Mouse (Mus musculus) spleen, postnatal 36 days (tissue): ENCODE results near the gene Agap1.

Source experiments
- DNase-seq, 2 experiments: peaks; one replicate each; pipeline ENCODE4 v3.0.0; 2022; ENCODE audit warnings: low spot score in 2 of 2, mixed read lengths in 1 of 2

The Agap1 gene

DNA sequence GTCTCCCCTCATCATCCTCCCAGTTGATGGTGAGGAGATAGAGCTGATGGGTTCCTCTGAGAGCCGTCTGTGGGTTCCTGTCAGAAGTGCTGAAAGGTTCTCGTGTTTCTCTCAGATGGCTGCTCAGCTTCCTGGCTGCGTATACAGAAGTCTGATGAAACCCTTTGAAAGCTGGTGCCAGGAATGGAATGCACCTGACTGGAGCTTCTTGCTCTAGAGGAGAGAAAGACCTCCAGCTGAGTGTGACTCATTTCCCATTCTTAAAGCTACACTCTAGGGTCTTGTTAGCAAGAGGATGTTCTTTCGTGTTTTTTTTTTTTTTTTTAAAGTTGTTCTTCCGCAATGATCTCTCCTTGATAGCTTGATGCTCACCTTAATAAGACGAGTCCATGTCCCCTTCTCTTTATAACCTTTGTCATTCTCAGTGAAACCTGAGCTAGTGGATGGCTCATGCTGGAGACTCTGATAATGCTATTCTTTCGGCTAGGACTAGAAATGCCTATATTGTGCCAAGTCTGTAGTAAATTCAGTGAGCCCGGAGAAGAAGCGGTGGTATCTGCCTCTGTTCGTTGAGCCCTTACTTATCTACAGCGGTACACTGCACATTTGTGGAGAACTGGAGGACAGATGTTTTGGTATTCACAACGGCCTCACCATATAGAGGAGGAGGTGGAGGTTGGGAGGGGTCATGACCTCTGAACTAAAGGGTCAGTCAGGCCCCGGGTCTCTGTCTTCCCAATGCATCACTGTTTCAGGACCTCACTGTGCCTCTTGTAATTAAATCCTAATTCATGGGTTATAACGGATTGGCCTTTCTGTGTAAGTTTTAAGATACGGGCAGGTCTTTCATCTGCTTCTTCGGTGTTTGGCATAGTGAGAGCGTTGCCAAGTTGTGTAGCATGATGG is 2.8 kb downstream of the Agap1 start:
- no peak for DNase-seq

DNA sequence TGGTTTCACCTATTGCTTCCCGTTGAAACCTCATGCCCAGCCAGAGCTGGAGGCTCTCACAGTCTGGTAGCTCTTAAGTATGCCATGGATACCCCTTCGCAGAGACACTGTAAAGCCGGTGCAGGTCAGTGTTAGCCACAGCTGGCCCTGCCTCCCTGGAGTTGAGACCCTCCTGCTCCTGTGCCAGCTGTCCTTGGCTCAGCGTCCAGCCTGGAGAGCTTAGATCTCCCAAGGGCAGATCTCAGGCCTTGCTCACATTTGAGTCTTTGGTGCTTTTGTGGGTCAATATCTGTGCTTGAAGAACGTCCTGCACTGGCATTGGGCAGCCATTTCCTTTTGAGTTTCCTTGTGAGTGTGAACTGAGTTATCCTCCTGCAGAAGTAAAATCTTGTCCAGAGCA is 7.3 kb downstream of the Agap1 start:
- DNase-seq: no peak

DNA sequence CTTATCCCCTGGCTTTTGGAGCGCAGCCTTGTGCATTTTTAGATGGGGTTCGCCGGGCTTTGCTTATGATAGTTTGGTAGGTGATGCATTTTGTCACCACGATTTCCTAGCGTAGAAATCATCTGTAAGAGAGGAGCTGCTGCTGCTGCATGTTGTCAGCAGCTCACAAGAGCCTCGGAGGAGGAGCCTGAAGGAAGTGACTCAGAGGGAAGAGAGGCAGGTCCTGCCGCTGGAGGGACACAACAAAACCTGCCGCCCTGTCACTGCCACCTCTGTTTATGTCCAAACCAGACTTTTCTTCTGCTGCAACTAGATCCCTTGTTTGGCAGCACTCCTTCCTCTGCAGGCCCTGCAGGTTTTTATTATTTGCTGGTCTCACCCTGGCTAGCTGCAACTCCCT is 8.5 kb downstream of the Agap1 start:
- no peak for DNase-seq

DNA sequence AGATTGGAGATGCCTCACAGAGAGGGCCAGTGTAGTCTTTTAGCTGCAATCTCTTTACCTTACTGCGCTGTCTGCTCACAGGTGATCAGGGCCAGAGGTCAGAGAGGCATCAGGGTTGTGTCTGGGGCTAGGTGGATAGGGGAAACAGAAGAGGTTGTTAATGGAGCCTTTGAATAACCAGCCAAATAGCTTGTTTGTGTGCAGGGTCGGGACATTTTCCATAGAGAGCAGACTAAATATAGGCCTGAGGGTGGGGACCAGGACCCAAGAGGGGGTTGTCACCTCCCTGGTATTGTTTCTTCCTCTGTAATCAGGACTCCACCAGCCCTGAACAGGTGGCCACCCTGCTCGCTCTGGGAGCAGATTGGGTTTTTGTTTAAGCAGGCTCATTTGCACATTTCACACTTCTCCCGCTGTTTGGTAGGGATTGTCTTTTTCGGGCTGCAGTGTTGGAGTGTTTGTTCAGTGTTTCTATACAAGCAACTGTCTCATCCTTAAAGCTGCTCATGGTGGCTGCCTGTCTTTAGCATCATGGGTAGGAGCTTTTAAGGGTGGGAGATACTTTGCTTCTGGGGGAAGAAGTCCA is 10.9 kb downstream of the Agap1 start:
- DNase-seq: no peak

DNA sequence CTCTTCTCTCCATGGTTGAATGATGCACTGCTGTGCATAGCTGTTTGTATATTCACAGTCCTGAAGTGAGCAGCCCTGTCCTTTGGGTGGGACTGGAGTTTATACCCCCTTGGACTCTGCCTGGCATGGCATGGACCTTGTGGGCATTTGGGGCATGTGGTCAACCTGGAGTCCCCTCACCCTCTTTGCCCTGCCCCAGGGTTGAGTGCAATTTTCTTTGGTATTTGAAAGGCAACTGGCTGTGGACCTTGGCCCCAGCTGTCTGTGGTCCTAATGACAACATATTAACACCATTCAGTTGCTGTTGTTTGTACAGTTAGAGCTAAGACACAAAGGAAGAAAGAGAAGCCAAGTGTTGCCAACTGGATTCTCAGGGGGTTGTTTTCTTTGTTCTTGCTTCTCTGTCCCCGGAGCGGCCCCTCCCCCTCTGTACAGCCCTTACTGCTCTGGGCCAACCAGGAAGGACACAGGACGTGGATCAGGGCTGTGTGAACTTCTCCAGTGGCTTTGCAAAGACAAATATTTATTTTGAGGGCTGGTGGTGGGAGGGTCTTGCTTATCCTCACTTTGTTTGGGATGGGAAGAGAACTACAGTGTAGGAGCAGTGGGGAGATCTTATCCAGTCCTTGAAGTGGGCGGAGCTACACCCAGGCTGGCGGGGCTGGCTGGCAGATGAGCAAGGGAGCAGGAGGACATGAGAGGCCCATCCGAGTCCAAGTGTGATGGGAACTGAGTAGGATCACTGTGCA is 12.9 kb downstream of the Agap1 start:
- DNase-seq: peak in 1 of 2 experiments; percentile 6

DNA sequence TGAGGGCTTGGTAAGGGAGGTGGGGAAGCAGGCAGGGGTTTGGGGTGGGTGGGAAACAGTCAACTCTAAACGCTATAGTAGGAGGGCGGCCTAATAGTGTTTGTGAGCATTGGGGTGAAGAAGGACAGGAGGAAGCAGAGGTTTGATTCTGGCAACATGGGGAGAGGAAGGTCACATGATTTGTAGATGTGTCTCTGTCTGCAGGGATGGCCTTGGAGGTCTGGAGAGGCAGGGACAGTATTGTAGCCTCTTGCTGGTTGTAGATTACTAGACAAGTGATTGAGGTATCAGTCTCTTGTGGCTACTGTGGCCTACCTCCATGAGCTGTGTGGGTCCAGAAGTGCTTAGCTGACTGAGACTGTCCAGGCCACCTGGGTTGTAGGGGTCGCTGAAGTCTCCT is 13.5 kb downstream of the Agap1 start:
- no peak for DNase-seq

DNA sequence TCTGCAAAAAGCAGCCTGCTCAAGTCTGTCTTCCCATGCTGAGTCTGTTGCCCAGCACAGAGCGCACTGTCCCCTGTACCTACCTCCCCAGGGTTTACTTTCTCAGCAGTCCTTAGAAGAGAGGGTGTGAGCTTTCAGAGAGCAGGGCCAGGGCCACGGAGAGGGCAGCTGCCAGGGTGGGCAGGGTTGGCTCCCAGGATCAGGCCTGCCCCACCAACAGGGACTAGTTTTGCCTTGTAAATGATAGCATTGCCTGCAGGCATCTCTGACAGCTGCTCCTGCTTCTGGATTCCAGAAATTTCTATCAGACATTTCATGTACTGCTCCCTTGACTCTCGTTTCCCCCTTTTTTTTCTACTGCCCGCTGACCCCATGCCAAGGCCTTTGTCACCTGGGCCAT is 16.8 kb downstream of the Agap1 start:
- DNase-seq: no peak

DNA sequence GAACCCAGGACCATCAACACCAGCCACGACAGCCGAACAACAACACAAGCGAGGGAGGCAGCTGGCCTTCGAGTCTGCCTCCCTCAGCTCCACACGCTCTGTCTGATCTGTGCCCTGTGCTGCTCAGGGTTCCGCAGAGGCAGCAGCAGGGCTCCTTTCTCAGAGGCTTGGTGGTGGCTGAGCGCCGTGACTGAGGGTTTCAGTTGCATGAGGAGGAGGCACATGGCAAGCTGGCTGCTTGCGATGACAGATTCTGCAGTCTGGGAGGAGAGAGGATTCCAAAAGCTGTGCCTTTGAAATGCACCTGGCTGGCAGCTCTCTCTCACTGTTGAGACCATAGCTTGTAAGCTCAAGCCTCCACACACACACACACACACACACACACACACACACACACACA is 17.3 kb downstream of the Agap1 start:
- DNase-seq: no peak

DNA sequence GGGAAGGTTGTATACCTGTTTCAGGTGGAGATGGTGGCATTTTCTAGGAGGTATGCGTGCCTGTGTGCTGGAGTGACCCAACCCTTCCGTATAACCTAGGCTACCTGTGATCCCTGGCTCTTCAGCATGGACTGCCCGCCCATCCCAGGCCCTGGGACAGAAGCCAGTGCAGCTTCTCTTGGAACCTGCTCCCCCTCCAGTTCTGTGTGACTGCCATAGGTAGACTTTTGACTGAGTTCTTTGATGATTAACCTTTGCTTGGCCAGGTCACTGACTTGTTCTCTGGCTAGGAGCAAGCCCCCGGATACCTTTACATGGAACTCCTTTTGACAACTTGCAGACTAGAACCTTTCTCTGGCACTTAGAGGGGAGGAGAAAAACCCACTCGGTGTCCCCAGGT is 19.3 kb downstream of the Agap1 start:
- no peak for DNase-seq

DNA sequence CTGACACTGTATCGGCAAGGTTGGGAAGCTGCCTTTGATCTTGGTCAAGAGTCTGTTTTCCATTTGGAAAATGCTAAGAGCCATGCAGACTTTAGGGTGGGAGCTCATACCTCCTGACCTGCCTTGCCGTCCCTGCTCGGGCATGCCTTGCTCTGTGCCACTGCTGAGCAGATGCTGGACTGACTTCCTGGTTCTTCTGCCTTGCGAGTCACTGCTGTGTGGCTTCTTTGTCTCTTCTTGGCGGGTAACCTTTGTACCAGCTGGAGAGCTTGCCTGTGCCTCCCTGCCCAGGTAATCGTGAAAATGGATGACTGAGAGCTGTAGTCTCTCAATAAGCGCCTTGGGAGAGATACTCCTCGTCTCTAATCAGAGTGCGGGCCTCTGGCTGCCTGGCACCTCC is 20.2 kb downstream of the Agap1 start:
- no peak for DNase-seq

DNA sequence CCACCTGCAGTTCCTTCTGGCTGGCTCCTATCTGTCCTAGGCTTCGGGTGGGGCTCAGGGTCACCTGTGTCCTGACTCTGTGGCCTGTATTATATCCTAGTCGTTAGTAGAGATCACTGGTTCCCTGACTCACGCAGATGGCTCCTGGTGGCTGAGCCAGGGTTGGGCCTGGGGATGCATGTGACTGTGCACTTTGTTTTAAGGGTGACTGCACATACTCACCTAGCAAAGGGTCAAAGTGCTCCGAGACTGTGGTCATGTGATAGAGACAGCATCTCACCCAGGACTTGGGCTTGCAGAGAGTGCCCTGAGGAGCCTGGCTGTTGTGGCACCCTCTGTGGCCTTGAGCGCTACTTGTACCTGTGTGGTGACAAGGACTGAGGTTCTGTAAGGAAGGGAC is 22.4 kb downstream of the Agap1 start:
- DNase-seq: no peak

DNA sequence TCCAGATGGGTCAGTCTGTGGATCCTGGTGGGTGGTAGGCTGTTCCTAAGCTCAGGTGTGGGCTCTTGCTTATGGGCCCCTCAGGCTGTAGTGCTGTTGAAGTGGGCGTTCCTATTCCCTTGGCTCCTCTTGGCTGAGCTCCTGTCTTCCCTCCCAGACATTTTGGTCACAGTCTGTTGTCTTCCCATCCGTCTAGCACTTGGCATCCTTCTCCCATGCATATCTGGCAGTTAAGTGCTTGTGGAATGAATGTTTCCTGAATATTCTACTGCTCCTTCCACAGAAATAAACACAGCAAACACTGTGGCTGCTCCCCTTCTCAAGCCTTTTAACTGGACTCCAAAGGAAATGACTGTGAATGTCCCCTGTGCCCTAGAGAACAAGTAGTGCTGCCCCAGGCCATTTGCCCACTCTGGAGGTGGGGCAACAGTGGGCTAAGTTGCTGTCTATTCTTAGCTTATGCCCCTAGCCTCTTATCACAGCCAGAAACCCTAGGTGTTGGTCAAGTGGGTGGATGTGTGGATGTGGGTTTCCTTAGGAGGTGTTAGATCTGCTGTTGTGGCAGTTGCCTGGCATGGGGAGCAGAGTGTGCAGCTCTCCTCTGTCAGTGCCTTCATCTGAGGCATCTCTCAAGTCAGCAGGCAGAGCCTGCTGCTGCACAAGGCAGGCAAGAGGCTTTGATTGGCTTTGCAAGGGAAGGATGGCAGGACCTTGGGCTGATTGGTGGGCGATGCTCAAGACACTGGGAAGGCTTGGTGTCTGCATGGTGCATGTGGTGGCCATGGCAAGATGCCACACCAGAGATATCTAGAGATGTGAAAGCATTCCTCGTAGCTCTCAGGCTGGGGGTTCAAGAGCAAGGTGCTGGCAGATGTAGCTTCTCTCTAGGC is 24.2 kb downstream of the Agap1 start:
- no peak for DNase-seq

DNA sequence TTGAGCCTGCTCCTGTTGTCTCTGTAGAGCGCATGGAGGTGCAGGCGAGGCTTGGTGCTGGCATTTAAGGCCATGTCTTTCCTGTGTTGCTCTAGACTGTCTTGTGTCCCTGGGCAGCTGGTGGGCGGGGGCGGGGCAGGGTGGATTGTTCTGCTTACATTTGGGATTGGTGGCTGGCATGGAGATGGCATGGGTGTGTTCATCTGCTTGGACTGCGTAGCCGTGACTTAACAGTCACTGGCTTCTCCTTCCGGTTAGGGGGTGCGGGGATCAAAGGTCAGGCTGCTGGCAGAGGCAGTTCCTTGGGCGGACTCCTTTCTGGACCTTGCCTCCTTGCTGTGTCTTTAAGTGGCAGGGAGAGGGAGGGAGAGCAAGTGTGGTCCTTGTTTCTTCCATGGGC is 26.5 kb downstream of the Agap1 start:
- DNase-seq: no peak

DNA sequence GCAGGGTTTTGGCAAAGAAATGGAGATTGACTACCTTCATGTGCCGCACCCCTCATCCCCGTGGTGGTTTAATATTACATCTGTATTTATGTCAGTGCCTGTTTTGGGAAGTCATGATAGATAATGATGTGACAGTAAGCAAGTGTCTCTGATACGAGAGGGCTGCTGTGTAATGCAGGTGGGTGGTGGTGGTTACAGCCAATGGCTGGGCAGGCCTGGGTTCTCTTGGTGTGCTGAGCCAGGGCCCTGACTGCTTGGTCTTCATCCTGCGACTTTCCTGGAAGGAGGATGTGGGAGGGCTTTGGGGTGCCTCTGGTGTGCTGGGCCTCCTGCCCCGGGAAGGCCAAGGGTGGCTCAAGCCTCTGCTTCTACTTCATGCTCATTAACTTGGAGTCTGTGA is 28.2 kb downstream of the Agap1 start:
- DNase-seq: no peak

DNA sequence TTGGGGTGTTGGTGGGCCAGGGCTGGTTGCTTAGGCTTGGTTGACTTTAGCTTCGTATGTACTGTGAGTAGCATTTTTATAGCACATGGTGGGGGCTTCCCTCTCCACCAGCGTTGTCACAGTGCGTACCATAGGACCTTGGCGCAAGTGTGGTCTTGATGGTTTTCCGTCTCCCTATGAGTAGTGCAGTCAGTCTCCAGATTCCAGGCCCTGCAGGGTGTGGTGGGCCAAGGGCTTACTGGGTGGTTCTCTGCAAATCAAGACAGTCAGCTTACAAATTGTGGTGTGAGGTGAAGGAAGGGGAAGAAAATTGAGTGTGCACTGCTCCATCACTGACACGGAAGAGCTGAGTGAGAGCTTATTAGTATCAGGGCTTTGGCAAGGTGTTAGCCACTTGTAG is 32.3 kb downstream of the Agap1 start:
- DNase-seq: no peak

DNA sequence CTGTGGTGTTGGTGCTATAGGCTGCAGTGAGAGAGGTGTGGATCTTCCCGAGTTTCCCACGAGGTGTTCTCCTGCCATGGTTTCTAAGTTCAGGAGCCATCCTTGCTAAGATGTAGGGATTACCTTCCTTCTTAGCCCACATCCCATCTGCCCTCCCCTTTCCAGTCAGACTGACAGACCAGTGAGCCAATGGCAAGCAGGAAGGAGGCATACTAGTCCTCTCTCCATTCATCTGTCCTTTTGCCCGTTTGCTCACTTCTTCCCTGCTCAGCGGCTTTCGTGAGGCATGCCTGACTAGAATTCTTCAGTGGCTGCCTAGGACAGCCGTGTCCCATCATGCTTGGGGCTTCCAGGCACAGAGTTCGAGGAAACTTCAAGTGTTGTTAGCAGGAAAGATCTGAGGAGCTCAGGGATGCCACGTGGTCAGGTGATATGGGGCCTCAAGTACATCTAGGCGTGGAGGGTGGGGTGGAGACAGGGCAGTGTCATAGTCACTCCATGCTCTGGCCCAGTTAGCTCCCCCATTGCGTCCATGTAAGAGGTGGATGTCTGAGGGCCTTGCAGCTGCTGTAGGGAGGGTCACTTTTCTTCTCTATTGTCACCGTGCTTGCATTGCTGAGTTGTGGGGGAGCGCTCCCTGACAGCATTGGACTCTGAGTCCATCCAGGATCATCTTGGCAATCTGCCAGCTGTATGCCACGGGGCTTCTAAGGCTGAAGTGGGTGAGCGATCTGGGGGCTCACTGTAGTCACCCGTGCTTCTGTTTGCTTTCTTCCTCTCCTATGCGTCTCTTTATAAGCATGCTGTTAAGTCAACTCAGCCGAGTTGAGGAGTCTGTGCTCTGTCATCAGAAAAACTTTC is 34.7 kb downstream of the Agap1 start:
- no peak for DNase-seq

DNA sequence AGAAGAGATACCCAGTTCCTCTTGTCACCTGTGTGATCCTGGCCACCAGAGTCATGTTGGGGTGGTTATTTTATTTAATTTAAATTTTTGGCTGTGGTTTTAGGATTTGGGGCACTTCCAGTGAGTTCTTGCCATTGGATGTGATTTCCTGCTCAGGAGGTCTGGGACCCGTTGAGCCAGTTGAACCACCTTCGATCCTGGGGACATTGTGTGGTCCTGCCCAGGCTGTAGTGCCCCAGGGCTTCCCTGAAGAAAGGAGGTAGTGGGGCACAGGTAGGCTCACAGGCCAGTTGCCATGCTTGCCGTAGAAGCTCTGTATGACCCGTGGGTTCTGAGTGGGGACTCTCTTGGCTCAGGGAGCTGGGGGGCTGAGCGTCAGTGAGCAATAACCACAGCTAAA is 38.6 kb downstream of the Agap1 start:
- no peak for DNase-seq

DNA sequence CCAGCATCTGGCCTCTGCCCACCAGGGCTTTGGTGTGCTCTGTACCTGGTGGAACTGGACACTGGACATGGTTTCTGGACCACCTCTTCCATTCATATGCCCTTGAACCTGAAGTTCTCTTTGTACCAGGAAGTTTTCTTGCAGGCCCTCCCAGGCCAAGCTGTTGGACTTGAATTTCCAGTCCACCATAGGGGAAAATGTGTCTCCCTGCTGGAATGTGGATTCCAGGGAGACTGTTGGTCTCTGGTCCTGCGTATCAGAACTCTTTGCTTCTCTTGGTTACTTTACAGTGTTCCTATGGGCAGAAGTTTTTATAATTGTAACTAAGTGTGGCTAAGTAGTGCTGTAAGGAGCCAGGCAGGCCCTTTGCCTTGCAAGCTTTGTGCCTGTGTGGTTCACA is 40.2 kb downstream of the Agap1 start:
- DNase-seq: no peak

DNA sequence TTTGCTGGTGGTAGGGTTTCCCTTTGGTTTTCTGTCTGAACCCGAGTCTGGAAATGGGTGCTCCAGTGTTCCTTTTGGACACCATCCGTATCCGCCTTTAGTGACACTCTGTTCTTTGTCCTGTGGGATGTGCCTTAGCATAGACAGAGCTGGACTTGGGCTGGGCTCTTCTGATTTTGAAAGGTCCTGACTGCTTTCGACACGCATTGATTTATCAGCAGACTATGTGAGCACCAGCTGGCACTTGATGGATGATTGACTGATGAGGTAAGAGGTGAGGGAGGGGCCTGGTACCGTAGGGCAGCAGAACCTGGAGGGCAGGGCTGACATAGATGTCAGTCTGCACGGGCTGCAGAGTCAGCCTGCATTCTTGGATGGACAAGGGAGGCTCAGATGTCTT is 41.6 kb downstream of the Agap1 start:
- DNase-seq: no peak

DNA sequence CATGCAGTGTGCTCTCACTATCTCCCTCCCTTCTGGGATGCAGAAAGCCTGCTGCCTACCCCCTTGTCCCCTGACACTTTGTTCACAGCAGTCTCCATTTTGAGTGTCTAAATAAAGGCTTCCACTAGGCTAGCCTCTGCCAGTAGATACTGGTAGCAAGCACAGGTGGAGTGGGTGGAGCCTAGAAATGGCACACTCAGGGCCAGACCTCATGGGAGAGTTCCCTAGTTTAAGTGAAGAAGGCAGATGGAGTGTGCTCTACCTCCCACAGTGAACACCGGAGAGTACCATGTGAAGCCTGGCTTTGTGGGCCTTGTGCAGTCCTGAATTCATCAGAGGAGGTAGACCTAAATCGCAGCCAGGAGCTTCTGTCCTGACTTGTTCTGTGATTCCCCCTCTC is 46.3 kb downstream of the Agap1 start:
- DNase-seq: no peak

DNA sequence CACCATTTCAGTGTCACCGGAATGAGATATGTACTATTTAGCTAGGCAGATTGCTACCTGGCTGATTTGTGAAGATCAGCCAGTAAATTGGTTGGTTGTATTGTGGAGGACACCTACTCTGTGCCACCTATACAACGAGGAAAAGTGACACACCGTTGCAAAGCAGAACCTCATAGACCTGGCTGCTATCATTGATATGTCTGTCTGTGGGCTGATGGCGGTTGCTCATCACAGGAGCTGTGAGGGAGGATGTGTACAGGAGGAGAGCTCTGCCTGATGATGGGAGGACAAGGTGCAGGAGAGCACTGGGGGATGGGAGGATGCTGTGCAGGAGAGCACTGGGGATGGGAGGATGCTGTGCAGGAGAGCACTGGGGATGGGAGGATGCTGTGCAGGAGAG is 46.7 kb downstream of the Agap1 start:
- no peak for DNase-seq
